Mouse (Mus musculus): ENCODE results near the gene Hrh1. TPM values are rescaled to one million over a fixed set of nuclear protein-coding genes. Genes with fewer than 3 reads are reported as not detected.

Hrh1 gene
- polyA plus RNA-seq, 1 experiment from 2014 or later: 0.07 TPM

DNA sequence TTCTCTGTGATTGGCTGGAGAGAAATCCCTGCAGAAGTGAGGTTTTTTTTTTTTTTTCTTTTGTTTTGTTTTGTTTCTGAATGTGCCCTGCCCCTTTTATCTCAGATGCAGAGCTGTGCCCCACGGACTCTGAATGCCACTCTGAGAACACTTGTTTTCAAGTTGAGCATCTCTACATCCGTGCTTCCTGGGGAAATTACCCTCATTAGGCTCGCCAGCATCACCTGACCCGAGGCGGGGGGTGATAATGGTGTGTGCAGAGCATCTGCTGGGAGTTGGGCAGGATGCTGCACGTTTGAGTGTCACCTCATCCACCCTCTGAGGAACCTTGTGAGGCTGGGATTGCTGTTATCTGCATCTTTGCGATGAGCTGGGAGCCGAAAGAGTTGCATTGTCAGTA lies 14.2 kb downstream of the Hrh1 start:
- 67% methylated on average over 8 of the region's 8 CpGs for WGBS
- Histone ChIP-seq H3K4me3 (ENCODE audit: low read depth, low read length) (no peak overlapping the region), H3K4me1 (ENCODE audit: control insufficient read depth, insufficient read depth, low read length) (no peaks in the 10 kb centered on the region), H3K9me3 (ENCODE audit: control insufficient read depth, low read length) (no peaks in the 10 kb centered on the region), H3K27ac (ENCODE audit: low read depth, low read length) (no peak overlapping the region), H3K4me2 (no peak overlapping the region), H3K27me3 (ENCODE audit: control insufficient read depth, insufficient read depth, low read length) (no peaks in the 10 kb centered on the region), H3K36me3 (ENCODE audit: control insufficient read depth, insufficient read depth, low read length) (no peaks in the 10 kb centered on the region), H3K9ac (ENCODE audit: low read length) (no peak overlapping the region)
- DNase-seq (ENCODE audit: low spot score, missing footprints): no peak
- no peak for ATAC-seq (ENCODE audit: low FRiP score)

DNA sequence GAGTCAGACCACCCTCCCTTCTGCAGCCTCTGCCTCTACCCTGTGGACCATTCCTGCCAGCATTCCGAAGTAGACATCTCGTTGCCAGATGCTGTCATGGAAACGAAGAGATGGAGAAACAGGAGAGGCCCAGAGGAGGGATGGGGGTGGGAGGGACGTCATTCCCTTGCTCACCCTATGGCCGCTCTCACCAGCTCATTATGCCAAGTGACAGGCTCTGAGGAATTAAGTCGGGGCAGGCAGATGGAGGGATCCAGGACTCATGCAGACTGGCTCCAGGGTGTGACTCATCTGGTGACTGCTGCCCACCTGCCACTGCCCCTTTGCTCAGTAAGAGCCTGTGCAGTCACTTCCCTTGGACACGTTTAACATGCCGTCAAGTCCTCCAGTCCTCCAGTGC lies 16.8 kb downstream of the Hrh1 start:
- DNase-seq (ENCODE audit: low spot score, missing footprints) (no peak), ATAC-seq (ENCODE audit: low FRiP score) (no peak)
- Histone ChIP-seq H3K9ac (ENCODE audit: low read length) (no peak overlapping the region), H3K36me3 (ENCODE audit: control insufficient read depth, insufficient read depth, low read length) (no peaks in the 10 kb centered on the region), H3K4me3 (ENCODE audit: low read depth, low read length) (no peak overlapping the region), H3K4me1 (ENCODE audit: control insufficient read depth, insufficient read depth, low read length) (no peaks in the 10 kb centered on the region), H3K27ac (ENCODE audit: low read depth, low read length) (no peak overlapping the region), H3K27me3 (ENCODE audit: control insufficient read depth, insufficient read depth, low read length) (no peaks in the 10 kb centered on the region), H3K4me2 (no peak overlapping the region), H3K9me3 (ENCODE audit: control insufficient read depth, low read length) (no peaks in the 10 kb centered on the region)
- 59% methylated on average over 8 of the region's 8 CpGs for WGBS

DNA sequence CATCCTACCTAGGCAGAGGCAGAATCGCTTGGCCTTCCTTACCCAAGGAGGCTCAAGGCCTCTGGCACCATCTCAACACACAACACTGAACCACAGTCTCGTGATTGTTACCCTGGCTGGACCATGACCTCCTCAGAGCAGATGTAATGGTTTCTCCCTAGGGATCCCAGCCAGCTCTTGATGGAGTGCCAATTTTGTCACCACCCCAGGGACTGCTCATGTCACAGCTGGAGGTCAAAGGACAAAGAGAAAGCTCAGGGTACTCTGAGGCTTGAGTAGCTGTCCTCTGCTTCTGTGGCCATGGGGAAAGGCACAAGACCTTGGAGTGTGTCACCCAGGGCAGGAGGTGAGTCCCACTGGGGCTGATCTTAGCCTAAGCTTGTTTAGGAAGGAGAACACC lies 20.3 kb downstream of the Hrh1 start:
- DNase-seq (ENCODE audit: low spot score, missing footprints) (no peak), ATAC-seq (ENCODE audit: low FRiP score) (no peak)
- Histone ChIP-seq H3K36me3 (ENCODE audit: control insufficient read depth, insufficient read depth, low read length) (no peaks in the 10 kb centered on the region), H3K4me1 (ENCODE audit: control insufficient read depth, insufficient read depth, low read length) (no peaks in the 10 kb centered on the region), H3K27me3 (ENCODE audit: control insufficient read depth, insufficient read depth, low read length) (no peaks in the 10 kb centered on the region), H3K9ac (ENCODE audit: low read length) (no peak overlapping the region), H3K4me2 (no peak overlapping the region), H3K27ac (ENCODE audit: low read depth, low read length) (no peak overlapping the region), H3K9me3 (ENCODE audit: control insufficient read depth, low read length) (no peaks in the 10 kb centered on the region), H3K4me3 (ENCODE audit: low read depth, low read length) (no peak overlapping the region)
- 96% methylated on average over 2 of the region's 2 CpGs for WGBS

DNA sequence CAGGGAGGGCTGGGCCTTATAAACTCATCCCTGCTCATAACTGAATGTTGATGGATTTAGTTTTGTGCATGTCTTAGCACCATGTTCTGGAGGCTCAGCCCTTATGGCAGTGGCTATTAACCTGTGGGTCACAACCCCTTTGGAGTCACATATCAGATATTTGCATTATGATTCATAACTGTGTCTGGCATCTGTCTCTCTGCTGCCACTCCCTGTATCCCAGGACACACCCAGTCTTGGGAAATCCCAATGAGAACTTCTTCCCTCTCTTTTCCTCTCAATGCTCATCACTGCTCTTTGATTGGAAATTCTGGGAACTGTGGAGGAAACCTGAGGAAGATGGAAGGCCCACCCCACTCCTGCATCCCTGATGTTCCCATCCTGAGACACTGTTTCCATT lies 23.3 kb downstream of the Hrh1 start:
- Histone ChIP-seq H3K27me3 (ENCODE audit: control insufficient read depth, insufficient read depth, low read length) (no peaks in the 10 kb centered on the region), H3K9ac (ENCODE audit: low read length) (no peak overlapping the region), H3K9me3 (ENCODE audit: control insufficient read depth, low read length) (no peaks in the 10 kb centered on the region), H3K4me2 (no peak overlapping the region), H3K4me1 (ENCODE audit: control insufficient read depth, insufficient read depth, low read length) (no peaks in the 10 kb centered on the region), H3K27ac (ENCODE audit: low read depth, low read length) (no peak overlapping the region), H3K4me3 (ENCODE audit: low read depth, low read length) (no peak overlapping the region), H3K36me3 (ENCODE audit: control insufficient read depth, insufficient read depth, low read length) (no peaks in the 10 kb centered on the region)
- no peak for DNase-seq (ENCODE audit: low spot score, missing footprints)
- no peak for ATAC-seq (ENCODE audit: low FRiP score)

DNA sequence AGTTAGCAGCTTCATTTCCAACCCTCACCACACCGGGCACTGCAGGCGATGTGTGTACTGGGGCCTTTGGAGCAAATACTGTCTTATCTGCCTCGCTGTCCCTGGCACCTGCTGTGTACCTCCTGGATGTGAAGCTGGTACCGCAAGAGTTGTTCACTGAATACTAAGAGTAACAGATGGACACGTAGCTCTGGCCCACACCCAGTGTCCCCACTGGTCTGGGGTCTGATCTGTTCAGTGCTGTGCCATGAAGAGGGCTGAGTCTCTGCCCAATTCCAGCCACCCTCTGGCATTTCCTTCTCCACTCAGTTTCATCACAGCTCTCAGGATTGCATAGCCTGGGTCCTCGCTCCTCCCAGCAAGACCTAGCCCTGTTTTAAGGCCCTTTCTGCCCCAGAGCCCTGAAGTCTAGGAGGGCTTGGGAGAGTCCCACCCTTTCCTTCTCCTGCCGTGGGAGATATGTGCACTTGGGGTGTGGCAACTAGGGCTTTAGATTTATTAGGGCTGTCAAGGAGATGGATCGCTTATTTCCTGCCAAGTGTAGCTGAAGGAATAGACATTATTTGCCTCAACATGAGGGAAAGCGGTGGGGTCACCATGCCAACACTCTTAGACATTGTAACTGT lies 25.4 kb downstream of the Hrh1 start:
- Histone ChIP-seq H3K4me2 (no peak overlapping the region), H3K9me3 (ENCODE audit: control insufficient read depth, low read length) (no peaks in the 10 kb centered on the region), H3K27me3 (ENCODE audit: control insufficient read depth, insufficient read depth, low read length) (no peaks in the 10 kb centered on the region), H3K4me3 (ENCODE audit: low read depth, low read length) (no peak overlapping the region), H3K36me3 (ENCODE audit: control insufficient read depth, insufficient read depth, low read length) (no peaks in the 10 kb centered on the region), H3K9ac (ENCODE audit: low read length) (no peak overlapping the region), H3K27ac (ENCODE audit: low read depth, low read length) (no peak overlapping the region), H3K4me1 (ENCODE audit: control insufficient read depth, insufficient read depth, low read length) (no peaks in the 10 kb centered on the region)
- WGBS: 87% methylated on average over 9 of the region's 9 CpGs
- DNase-seq (ENCODE audit: low spot score, missing footprints) (no peak), ATAC-seq (ENCODE audit: low FRiP score) (no peak)

DNA sequence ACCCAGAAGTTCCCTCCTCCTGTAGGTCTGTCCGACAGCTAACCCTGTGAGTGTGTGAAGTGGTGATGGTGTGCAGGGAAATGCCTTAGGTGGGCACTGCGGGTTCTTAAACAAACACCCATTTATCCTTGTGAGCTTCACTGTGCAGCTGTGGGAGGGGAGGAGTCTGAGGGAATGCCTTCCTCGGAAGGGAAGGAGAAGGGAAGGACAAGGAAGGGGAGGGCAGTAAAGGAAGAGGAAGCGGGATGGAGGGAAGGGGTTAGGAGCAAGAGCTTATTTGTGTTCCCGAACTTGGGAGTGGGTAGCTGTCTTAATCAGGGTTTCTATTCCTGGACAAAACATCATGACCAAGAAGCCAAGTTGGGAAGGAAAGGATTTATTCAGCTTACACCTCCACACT lies 27.6 kb downstream of the Hrh1 start:
- WGBS: 57% methylated on average over 5 of the region's 5 CpGs
- Histone ChIP-seq H3K27ac (ENCODE audit: low read depth, low read length) (no peak overlapping the region), H3K4me3 (ENCODE audit: low read depth, low read length) (no peak overlapping the region), H3K4me2 (no peak overlapping the region), H3K9me3 (ENCODE audit: control insufficient read depth, low read length) (no peaks in the 10 kb centered on the region), H3K36me3 (ENCODE audit: control insufficient read depth, insufficient read depth, low read length) (no peaks in the 10 kb centered on the region), H3K27me3 (ENCODE audit: control insufficient read depth, insufficient read depth, low read length) (no peaks in the 10 kb centered on the region), H3K4me1 (ENCODE audit: control insufficient read depth, insufficient read depth, low read length) (no peaks in the 10 kb centered on the region), H3K9ac (ENCODE audit: low read length) (no peak overlapping the region)
- no peak for ATAC-seq (ENCODE audit: low FRiP score)
- no peak for DNase-seq (ENCODE audit: low spot score, missing footprints)

DNA sequence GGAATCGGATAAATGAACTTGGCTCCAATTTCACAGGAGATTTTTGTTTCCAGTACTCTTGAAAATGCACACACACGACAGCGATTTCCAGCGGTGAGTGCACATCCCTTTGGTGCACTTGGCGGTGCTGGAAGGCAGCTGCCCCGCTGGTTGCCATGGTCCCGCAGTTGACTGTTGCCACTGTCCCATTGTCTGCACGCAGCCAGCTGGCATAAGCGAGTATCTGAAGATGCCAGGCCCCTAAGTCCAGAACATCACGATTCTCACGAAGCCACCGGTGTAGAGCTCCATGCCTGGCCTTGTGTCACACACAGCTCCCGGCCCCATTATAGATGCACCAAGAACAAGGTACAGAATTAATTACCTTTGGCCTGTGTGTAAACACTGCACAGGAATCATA lies 29.9 kb downstream of the Hrh1 start:
- 81% methylated on average over 13 of the region's 13 CpGs for WGBS
- no peak overlapping the region for H3K27ac ChIP-seq (ENCODE audit: low read depth, low read length)

DNA sequence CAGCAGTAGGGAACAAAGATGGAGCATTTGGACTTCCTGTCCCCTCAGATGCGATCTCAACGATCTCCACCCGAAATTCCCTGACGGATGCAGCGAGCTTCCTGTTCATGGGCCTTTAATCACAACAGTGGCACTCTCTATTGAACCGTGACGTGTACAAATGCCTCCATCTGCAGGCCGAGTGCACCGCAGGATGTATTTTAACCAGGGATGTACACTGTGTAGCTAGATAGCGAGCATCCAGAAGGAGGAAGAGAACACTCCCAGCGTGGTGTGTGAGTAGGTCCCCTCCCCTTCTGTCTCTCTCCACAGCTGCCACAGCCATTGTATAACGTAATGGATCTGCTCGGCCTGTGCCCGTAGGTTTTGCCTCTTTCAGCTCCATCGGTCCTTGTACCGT lies 31.1 kb downstream of the Hrh1 start:
- H3K36me3 ChIP-seq (ENCODE audit: control insufficient read depth, insufficient read depth, low read length): no peaks in the 10 kb centered on the region
- WGBS: 75% methylated on average over 16 of the region's 16 CpGs
- no peaks in the 10 kb centered on the region for H3K4me1 ChIP-seq (ENCODE audit: control insufficient read depth, insufficient read depth, low read length)
- H3K9ac ChIP-seq (ENCODE audit: low read length): no peak overlapping the region
- H3K4me3 ChIP-seq (ENCODE audit: low read depth, low read length): no peak overlapping the region
- H3K9me3 ChIP-seq (ENCODE audit: control insufficient read depth, low read length): no peaks in the 10 kb centered on the region
- H3K4me2 ChIP-seq: no peak overlapping the region
- no peaks in the 10 kb centered on the region for H3K27me3 ChIP-seq (ENCODE audit: control insufficient read depth, insufficient read depth, low read length)
- DNase-seq (ENCODE audit: low spot score, missing footprints): no peak
- no peak for ATAC-seq (ENCODE audit: low FRiP score)
- H3K27ac ChIP-seq (ENCODE audit: low read depth, low read length): no peak overlapping the region

More for the DNA sequence above, 29.9 kb downstream of the Hrh1 start:
- Histone ChIP-seq H3K9ac (ENCODE audit: low read length) (no peak overlapping the region), H3K4me3 (ENCODE audit: low read depth, low read length) (no peak overlapping the region), H3K36me3 (ENCODE audit: control insufficient read depth, insufficient read depth, low read length) (no peaks in the 10 kb centered on the region), H3K9me3 (ENCODE audit: control insufficient read depth, low read length) (no peaks in the 10 kb centered on the region), H3K4me2 (no peak overlapping the region), H3K4me1 (ENCODE audit: control insufficient read depth, insufficient read depth, low read length) (no peaks in the 10 kb centered on the region), H3K27me3 (ENCODE audit: control insufficient read depth, insufficient read depth, low read length) (no peaks in the 10 kb centered on the region)
- DNase-seq (ENCODE audit: low spot score, missing footprints): no peak
- ATAC-seq (ENCODE audit: low FRiP score): no peak

DNA sequence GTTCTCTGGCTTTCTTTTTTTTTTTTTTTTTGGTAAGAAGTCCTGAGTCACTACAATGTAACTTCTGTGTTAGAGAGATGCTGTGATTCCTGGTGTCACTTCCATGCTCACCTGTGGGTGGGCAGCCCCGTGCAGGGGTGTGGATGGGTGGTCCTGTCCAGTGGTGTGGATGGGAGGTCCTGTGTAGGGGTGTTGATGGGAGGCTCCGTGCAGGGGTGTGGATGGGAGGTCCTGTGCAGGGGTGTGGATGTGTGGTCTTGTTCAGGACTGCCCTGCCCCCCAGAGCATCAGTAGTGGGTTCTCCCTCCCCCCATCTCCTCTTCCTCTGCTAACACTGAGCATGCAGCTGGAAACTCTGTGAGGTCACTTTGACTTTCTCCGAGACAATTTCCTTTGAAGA lies 34.9 kb downstream of the Hrh1 start:
- Histone ChIP-seq H3K9me3 (ENCODE audit: control insufficient read depth, low read length) (no peaks in the 10 kb centered on the region), H3K4me1 (ENCODE audit: control insufficient read depth, insufficient read depth, low read length) (no peaks in the 10 kb centered on the region), H3K27me3 (ENCODE audit: control insufficient read depth, insufficient read depth, low read length) (no peaks in the 10 kb centered on the region), H3K27ac (ENCODE audit: low read depth, low read length) (no peak overlapping the region), H3K4me2 (no peak overlapping the region), H3K36me3 (ENCODE audit: control insufficient read depth, insufficient read depth, low read length) (no peaks in the 10 kb centered on the region), H3K4me3 (ENCODE audit: low read depth, low read length) (no peak overlapping the region), H3K9ac (ENCODE audit: low read length) (no peak overlapping the region)
- no peak for ATAC-seq (ENCODE audit: low FRiP score)
- WGBS: 45% methylated on average over 3 of the region's 3 CpGs
- no peak for DNase-seq (ENCODE audit: low spot score, missing footprints)

DNA sequence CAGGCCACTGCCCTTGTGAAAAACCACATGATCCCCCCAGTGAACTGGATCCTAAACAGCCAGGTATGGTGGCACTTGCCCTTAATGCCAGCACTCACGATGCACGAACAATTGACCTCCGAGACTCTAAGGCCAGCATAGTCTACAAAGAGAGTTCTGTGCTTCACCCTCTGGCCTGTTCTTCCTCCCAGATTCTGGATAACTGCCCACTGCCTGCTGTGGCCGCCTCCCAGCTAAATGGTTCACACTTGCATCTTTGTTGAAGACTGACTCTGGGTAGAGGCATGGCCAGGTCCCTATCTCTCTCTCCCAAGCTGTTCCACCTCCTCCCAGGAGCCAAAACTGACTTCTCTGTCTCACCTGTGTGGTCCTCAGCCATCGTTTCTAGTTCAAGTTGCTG lies 36.8 kb downstream of the Hrh1 start:
- DNase-seq (ENCODE audit: low spot score, missing footprints) (peak; percentile 64), ATAC-seq (ENCODE audit: low FRiP score) (no peak)
- no peaks in the 10 kb centered on the region for H3K36me3 ChIP-seq (ENCODE audit: control insufficient read depth, insufficient read depth, low read length)
- WGBS: 89% methylated on average over 5 of the region's 5 CpGs
- H3K9me3 ChIP-seq (ENCODE audit: control insufficient read depth, low read length): no peaks in the 10 kb centered on the region
- no peaks in the 10 kb centered on the region for H3K27me3 ChIP-seq (ENCODE audit: control insufficient read depth, insufficient read depth, low read length)
- H3K27ac ChIP-seq (ENCODE audit: low read depth, low read length): no peak overlapping the region
- no peak overlapping the region for H3K9ac ChIP-seq (ENCODE audit: low read length)
- H3K4me1 ChIP-seq (ENCODE audit: control insufficient read depth, insufficient read depth, low read length): no peaks in the 10 kb centered on the region
- H3K4me3 ChIP-seq (ENCODE audit: low read depth, low read length): no peak overlapping the region
- H3K4me2 ChIP-seq: no peak overlapping the region
